Mouse (Mus musculus): ENCODE results near the gene Igfbp2.

Igfbp2 gene

DNA sequence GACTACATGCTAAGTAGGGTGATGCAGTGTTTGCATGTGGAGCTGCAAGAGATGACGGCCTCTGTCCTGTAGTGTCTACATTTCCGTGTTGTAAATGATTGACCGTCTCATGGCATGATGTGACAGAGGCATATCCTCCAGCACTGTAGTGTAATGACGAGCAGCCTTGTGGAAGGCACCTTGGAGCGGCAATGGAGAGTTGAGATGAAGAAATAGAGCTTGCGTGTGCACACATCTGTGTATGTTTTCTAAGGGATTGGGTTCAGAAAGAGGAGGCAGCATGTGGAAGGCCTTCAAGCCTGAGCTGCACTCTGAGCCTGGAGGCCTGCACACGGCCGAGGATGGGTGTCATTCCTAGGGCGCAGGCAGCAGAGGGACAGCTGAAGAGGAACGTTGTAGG lies 31.4 kb downstream of the Igfbp2 start:
- DNase-seq (ENCODE audit: low spot score) = no peak

DNA sequence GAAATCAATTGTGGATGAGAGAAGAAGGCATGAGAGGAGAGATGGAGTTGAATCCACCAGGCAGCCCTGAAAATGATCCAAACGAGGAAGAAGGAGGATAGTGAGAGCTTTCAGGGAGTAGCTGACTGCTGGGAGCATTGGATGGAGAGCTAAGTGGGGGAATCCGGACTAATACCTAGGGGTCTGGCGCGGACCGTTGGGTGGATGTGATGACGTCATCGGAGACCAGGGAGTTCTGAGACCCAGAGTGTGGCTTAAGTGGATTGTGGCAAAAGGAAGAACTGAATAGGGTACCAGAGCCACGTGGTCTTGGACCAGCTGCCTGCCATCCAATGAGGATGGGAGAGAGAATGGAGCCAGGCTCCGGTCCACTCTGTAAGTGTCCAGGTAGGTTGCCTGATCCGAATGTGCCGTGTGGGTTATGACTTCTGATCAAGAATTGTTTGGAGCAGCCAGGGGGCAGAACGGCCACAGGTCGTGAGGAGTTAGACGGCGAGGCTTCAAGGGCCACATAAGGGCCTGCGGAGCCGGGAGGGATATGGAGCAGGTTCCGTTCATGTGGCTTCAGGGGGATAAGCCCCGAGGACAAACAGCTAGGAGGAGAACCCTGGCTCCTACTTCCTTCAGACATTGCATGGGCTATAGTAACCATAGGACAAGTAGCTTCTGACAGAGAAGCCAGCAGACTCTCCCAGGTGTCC lies 32.1 kb downstream of the Igfbp2 start:
- DNase-seq (ENCODE audit: low spot score) = no peak

DNA sequence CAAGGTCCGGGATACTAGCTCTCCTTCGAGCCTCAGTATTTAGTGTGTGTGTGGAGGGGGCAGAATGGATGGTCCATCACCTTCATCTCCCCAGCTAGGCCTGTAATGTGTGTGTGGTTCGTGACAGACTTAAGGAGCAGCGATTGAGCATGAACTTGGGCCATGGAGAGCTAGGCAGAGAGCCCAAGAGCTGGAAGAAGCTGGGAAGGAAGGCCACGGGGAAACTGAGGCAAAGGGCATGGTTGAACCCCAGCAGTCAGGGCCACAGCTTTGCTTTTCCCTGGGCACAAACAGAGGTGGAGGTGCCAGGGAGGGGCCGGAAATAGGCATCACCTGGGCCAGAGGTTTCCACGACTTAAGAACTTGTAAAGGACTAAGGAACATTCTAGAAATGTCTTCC lies 32.8 kb downstream of the Igfbp2 start:
- no peak for DNase-seq (ENCODE audit: low spot score)

DNA sequence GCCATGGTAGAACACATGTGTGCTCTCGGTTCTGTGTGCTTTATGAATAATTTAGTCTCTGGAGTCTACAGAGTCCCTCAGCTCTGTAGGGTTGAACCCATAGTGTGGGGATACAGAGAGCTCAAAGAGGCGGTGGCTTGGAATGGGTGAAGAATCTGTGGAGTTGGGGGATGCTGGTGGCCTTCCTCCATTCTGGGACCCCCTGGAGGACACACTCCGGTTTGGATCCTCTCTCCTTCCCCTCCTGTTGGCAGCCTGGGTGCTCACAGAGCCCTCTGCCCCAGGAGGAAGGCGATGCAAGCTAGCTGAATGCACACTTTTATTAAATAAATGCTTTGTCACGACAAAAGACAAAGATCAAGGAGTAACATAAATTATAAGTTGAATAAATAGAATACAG lies 33.3 kb downstream of the Igfbp2 start:
- no peak for DNase-seq (ENCODE audit: low spot score)

DNA sequence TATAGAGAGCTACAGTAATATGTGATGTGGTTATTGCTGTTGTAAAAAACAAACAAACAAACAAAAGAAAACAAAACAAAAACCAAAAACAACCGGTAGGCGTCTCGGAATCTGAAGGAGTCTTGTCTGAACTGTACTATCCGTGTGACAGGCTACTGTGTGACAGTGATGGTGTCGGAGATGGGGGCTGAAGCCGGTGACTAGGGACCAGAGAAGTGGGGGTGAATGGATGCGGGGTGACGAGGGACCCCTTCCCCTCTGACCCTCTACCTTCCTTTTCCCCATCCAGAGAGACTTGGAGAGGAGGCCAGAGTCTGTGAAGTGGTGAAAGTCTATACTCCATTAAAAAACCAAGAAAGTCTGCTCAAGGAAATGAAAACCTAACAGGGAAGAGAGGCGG lies 34.0 kb downstream of the Igfbp2 start:
- no peak for DNase-seq (ENCODE audit: low spot score)

DNA sequence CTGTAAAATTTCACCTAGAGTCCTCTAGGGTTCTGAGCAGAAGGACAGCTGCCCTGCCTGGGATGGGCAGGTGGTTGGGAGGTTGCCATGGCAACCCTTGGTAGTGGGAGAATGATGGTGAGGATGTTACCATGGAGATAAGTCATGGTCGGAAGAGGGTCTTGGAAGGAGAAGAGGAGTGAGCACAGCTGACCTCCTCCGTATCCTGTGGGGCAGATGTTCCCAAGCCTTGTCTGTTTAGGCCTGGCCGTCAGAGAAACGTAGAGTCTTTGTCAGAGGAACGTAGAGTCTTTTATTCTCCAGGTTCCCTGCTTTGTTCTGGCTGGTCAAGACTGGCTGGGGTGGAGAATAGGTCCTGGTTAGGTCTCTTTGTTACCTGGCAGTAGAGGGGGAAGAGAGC lies 34.6 kb downstream of the Igfbp2 start:
- DNase-seq (ENCODE audit: low spot score) = no peak

DNA sequence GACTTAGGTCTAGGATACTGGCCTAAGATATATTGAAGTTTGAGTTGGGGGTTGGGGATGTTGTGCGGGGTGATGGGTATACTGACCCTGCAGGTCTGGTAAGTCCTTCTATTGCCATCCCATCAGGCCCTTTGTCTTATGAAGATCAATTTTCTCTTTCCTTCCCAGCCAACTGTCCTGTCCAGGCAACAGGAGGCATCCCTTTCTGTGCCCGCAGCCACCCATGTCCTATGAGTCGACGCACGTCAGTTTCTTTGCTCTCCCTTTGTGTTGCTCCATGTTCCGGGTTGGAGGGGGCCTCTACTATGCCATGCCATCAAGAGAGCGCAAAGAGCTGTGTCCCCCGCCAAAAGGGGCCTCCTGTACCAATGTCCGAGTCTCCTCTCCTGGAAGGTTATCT lies 35.7 kb downstream of the Igfbp2 start:
- DNase-seq (ENCODE audit: low spot score) = no peak

DNA sequence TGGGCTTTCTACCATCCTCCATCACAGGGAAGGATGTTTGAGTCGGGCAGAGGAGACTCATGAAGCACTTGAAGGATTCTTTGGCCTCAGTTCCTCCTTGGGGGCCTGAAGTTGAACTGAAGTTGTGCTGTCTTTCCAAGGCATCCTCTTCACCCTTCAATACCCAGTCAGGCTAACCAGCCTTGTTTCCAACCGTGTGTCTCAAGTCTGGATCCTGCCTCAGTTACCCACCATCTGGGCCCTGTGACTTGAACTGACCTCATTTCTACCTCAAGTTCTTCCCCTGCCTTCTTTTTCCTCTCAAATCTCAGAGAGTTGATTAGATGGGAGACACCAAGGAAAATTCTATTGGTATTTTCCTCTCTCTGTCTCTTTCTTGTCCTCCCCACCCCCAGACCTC lies 36.2 kb downstream of the Igfbp2 start:
- DNase-seq (ENCODE audit: low spot score) = no peak

DNA sequence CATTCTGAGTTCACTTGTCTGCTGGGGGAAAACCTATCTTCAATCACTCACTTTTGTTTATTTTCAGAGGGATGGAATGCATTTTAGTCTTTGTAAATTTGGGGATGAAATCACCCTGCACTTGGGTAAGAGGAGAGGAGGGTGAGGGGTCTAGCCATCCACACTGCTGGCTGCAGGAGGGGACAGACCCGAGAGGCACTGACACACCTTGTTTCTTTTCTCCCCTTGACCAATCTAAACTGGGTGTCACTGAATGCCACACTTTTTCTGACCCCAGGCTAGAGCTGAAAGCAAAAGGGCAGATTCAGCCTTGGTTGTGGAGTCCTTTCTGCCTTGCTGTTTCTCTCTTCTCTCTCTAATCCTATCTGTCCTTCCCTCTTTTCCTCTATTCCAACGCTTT lies 37.4 kb downstream of the Igfbp2 start:
- no peak for DNase-seq (ENCODE audit: low spot score)

DNA sequence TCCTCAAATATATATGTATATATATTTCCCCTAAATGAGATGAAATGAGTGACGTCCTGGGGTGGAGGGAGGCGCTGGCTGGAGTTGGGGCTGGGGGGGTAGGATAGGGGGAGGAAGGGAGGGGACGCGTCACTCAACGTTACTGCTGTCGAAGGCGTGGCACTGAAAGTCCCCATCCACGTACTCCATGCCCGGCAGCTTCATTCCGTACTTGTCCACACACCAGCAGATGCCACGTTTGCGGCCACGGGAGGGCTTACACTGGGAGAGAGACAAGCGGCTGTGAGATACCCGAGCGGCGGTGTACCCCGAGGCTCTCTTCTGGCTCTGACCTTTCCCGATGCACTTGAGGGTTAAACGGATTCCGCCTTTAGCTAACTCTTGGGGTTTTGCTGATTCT lies 37.9 kb downstream of the Igfbp2 start:
- no peak for DNase-seq (ENCODE audit: low spot score)

DNA sequence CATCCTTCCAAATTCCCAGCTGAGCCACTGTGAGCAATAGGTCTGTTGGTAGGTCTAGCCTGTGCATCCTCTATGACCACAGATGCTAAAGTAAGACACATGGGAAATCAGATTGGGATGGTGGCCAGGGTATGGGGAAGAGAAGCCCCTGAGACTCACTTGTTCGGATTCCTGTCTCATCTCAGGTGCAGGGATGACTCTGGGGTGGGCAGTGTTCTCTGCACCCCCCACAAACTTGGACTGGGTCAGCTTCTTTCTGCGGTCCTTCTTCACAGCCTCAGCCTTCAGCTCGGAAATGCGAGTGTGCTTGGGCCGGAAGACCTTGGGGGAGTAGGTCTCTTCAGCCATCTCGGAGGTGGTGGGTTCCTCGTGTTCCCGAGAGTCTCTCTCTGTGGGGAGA lies 39.4 kb downstream of the Igfbp2 start:
- no peak for DNase-seq (ENCODE audit: low spot score)

DNA sequence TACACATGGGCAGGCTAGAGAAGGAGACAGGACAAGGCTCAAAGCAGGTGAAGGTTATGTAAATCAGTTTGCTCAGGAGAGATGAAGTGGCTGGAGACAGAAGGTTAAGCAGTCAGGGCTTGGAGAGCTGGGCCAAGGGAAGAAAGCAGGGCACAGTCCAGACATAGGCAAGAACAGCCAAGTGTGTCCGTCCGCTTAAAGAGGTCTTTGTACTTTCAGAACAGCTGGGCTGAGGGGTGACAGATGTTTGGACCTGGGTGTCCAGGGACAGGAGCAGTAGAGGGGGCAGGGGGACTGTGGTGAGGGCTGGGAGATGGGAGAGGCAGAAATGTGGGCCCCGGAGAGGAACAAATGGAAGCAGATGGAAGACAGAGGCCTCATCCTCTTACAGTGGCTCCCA lies 40.0 kb downstream of the Igfbp2 start:
- DNase-seq (ENCODE audit: low spot score) = no peak

DNA sequence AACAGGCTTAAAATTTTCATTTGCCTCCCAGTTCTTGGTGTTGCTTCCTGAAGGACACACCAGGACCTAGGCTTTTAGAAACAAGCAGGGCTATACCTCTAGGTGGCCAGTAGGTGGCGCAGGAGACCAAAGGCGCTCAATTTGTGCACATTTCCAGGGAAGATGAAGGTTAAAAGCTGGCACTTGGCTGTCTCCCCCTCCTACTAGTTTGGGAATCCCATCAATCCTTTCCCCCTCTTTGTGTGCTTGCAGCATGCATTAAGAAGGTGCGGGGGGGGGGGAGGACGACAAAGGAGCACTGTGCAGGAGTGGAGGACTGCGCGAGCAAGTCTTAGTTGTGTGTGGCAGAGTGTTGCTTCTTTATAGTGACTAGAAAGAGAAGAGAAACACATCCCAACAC lies 41.6 kb downstream of the Igfbp2 start:
- no peak for DNase-seq (ENCODE audit: low spot score)

DNA sequence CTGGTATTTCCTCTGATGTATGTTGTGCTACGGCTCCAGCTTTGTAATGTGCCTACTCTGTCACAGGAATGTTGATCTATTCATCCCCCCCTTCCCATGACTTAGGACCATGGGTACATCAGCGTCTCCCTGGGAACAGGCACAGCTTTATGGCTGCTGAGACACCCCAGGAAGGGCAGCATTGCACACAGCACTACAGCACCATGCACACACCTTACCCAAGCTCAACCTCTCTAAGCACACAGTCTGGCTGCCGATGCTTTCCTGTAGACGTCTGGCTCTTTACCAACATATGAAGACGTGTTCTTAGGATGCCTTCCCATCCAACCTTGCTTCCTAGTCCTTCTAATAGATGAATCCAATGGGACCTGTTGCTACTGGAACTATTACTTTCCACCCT lies 42.1 kb downstream of the Igfbp2 start:
- no peak for DNase-seq (ENCODE audit: low spot score)

DNA sequence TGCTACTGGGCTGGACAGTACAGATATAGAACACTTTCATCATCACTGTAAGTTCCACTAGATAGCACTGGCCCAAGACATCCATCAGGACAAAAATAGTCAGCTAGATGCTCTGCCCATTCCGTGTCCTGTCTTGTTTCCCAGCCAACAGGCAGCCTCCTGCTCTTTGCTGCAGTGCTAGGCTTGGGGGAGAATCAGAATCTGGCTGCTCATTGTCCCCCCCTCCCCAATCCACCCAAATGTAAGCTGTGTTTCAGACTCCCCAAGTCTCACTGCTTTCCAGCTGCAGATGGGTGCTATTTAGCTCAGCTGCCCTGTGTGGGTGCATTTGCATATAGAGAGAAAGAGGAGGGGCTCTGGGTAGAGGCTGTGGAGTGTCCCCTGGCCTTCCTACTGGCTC lies 43.0 kb downstream of the Igfbp2 start:
- DNase-seq (ENCODE audit: low spot score) = no peak

DNA sequence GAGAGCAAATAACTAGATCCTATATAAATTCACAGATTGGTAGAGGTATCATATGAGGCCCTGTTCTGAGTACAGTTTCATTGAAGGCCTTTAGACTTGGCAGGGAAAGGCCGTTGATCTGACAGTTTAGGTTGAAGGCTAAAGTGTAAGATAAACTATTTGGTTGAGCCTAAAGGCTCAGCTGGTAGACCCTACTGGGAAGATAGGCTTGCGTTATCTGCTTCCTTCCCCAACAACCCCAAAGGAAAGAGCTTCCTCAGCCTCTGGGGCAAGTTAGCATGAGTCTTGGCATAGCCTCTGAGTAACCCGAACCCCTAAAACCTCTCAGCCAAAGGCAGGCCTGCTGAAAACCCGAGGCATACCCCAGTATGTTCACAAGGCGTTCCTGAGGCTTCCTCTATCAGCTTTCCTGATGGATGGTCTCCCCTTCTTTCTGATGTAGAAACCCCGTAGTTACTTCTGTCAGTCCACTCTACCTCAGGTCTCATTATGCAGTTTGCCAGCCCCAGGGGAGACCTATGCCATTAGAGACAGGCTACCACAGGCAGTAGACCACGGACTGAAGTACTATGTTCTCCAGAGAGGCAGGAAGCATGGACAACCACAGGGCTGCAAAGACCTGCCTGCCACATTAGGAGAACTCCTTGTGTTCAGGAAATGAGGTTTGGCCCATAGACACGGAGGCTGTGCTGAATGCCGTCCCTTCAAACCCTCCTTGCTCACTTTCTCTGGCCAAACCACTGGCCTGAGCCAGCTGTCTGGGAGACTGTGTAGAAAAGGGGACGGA lies 44.3 kb downstream of the Igfbp2 start:
- DNase-seq (ENCODE audit: low spot score) = no peak

DNA sequence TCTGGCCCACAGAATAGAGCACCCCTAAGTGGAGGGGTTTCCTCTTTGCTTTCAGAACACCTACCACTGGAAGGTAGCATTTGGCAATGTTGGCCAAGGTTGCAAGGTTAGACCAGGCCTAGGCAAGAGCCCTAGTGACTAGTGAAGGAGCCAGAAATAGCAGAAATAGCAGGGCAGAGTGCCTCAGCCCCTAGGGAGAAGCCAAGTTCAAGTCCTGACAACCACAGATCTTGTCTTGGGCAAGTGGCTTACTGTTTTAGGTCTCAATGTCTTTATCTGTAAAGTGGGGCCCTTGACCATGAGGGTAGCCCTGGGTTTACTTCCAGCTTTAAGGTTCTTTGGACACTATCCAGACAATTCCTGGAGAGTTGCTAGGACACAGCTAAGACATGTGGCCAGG lies 45.0 kb downstream of the Igfbp2 start:
- DNase-seq (ENCODE audit: low spot score) = no peak

DNA sequence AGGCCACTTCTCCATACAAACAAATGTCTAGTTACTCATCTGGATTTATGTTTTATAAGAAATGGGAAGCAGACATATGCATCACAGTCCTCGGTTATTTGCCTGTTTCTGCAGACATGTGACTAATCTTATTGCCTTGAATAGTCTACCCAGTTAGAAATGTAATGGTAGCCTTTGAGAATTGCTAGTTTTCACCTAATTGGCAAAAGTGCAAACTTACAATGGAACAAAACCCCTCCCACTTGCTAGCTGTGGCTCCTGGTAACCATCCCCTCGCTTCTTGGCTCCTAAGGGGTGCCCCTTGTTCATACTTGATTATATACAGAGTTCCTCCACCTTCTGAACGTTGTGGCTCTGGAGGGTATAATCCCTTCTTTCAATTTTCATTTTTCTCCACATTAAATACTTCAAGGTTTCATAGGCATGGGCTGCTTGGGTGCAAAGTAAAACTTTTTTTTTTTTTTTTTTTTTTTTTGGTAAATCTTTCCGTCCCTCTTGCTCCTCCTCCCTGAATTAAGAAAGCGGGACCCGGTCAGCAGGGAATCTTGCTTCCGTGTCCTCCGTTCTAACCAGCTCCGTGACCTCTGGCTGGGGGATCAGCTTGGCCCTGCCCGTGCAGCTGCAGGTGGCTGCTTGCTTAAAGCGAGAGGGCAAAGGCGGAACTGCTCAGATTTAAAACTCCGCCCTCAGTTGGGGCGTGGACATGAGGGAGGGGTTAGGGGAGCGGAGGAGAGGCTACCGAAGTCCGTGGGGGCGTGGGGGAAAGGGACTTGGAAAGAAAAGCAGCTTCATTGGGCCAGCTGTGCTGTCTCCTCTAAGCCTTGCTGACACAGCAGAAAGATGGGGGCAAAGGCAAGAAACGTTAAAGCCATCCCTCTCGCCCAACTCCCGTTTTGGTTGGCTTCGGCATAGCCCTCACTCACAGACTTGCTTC lies 45.6 kb downstream of the Igfbp2 start:
- DNase-seq (ENCODE audit: low spot score) = peak; percentile 15

DNA sequence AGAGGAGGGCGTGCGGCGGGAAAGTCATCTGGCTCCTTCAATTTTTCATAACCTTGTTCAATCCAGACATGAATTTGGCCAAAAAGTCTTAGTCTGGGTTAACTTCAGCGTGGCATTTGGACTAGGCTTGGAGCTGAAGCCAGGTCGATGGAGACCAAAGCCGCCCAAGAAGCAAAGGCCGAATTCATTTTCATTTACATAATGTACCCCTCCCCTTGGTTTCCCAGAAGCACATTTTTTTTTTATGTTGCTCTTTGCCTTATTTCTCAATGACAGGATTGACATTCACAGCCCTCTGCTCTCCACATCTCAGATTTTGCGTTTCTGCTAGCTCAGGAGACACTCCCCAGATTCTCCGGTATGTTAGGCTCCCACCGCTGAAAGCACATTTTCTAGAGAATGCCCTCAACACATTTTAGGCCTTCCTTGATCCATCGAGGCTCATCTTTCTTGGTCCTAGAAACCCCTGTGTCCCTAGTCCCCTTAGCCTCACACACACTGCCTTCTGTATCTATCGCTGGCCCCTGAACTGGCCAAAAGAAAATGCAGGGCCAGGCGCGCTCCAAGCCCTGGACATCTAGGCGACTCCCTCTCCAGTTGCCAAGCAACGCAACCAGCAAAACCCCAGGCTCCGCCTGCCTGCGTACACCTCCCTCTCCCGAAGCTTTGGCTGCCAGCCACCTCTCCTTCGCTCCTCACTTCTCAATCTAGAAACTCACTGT lies 46.5 kb downstream of the Igfbp2 start:
- no peak for DNase-seq (ENCODE audit: low spot score)

DNA sequence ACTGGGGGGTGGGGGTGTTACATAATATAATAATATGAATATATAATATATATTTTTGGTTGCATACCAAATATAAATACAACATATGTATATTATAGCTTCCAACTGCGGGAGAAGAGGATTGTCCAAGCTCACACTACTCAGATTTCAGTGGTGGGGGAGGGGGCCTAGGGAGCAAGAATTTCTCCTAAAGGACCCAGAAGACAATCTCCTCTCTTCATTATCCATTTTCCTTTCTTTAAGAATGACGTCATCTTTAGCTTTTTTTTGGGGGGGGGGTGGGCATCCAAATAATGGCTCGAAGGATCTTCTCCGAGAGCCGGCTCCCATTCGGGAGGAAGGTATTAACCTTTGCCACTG lies 47.0 kb downstream of the Igfbp2 start:
- no peak for DNase-seq (ENCODE audit: low spot score)

DNA sequence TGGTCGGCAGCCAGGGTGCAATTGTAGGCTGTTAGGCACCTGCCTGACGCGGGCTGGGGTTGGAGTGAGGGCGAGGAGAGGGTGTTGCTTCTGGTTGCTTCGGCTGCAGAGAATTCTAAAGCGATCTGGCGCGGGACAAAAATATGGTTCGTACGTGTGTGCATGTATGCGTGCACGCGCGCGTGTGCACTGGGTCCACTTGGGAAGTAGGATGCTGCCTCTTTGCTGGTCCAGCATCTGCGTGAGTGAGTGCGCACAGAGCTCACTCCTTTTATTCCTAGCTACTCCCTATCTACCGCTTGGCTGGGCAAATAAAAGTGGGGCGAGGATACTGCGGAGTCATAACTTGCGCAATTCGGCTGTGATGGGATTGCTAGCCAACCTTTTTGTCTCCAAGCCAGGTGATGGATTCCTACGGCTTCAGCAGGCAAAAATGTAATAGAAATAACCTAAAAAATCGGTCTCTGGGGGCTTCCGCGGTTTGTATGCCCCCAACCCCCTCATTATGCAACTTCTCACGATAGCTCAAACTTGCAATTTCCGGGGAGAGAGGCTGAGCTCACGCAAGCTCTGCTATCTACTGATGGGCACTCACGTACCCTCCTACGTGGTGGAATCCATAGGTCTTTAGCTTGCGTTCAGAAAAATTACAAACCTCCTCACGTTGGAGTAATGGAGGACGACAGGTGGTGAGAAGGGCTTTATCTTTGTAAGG lies 47.6 kb downstream of the Igfbp2 start:
- no peak for DNase-seq (ENCODE audit: low spot score)

DNA sequence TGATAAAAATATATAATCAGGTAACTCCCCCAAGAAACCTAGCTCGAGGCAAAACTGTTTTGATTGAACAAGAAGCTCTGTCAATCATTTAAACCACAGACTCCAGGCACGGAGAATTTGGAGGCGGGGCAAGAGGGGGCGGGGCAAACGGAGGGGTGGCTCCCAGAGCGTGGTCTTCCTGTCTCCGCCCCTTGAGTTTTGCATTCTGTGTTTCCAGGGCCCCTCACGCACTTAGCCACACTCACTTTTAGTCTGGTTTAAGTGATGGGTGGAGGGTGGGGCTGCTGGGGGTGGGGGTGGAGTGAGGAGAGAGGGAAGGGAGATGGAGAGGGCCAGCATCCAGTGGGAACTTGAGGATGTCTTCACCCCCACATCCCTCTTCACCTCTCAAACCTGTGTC lies 48.2 kb downstream of the Igfbp2 start:
- DNase-seq (ENCODE audit: low spot score) = no peak
